Mouse (Mus musculus) mammary gland, adult 2 months (tissue): Measurements from ENCODE around the gene Notch4. TPM values are rescaled to one million over a fixed set of nuclear protein-coding genes. Genes with fewer than 3 reads are reported as not detected.

Source experiments
- polyA plus RNA-seq: library from polyadenylated mRNA; depleted of rRNA; stranded (reverse); fragments of >200 nt; gene quantifications from 2 replicates; pipeline ENCODE4 v1.2.3, GENCODE M21; 2012; ENCODE audit warnings: low replicate concordance; rRNA removed

Gene Notch4
- 24.6 and 49.4 TPM in 2 replicates for polyA plus RNA-seq

DNA sequence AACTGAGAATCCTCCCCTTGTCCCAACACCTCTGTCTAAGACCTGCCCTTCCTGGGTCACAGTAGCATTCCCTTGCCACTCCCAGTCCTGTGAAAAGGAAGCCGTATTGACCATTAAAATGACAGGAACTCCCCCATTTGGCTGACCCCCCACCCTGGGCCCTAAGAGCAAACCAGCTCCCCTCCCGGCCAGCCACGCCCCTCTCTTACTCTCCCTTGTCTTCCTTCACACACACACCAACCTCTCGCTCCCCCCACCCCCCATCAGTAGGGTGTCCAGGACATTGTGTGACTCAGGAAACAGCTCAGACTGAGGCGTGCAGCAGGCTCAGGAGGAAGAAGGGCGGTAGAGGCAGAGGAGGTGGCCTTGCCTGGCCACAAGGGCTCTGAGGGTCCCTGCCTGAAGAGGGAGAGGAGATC is at the start of gene Notch4:
TSS of gene Notch4 (plus strand) at position 266 of the 419 bp plus-strand sequence.

DNA sequence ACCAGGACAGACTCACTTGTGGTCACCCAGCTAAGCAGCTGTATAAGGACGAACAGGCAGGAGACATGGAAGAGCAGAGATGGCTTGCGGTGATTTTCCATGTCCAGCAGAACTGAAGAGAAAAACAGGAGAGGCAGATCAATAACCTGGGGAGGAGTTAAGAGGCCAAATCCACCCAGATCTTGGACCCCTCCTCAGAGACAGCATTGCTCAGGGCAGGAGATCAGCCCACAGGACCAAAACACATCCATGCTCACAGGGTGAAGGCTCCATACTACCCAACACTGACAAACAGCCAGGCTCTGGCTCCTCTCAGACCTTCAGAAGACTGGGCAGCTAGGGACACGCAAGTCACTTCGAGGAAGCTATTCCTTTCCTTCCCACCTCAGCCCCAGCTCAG is 46.8 kb upstream of the Notch4 start, which contains the start of gene Btnl6:
TSS of gene Btnl6 (minus strand) at position 101 of the 400 bp plus-strand sequence.

DNA sequence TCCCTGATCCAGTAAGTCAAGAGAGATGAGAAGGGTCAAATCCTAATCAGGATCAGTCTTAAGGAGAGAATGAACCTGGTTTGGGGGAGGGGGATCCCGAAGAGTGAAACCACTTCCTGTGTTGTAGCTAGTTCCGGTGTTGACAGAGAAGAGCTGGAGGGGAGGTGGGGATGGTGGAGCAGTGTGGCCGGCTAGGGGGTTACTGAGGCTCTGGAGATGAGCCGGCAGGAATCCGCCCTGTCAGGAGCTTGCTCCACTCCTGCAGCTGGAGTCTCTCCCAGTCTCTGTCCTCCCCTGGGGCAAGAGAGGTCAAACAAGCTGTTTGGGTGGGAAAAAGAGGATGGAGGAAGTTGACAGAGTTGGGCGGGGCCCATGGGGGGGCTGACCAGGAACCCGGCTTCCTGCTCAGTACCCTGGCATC is 25.6 kb downstream of the Notch4 start, which contains the start of gene Gpsm3:
TSS of gene Gpsm3 (plus strand) at position 126 of the 421 bp plus-strand sequence.

GRCm38 (mm10) chr17:34591029-34591993 is 27.2 kb downstream of the Notch4 start, which contains the start of gene Pbx2:
Gene Pbx2, plus strand, starts transcription at chr17:34591266.

GRCm38 (mm10) chr17:34597566-34598095 is 33.6 kb downstream of the Notch4 start, which contains the start of gene Ager:
Gene Ager, plus strand, starts transcription at chr17:34597862.

DNA sequence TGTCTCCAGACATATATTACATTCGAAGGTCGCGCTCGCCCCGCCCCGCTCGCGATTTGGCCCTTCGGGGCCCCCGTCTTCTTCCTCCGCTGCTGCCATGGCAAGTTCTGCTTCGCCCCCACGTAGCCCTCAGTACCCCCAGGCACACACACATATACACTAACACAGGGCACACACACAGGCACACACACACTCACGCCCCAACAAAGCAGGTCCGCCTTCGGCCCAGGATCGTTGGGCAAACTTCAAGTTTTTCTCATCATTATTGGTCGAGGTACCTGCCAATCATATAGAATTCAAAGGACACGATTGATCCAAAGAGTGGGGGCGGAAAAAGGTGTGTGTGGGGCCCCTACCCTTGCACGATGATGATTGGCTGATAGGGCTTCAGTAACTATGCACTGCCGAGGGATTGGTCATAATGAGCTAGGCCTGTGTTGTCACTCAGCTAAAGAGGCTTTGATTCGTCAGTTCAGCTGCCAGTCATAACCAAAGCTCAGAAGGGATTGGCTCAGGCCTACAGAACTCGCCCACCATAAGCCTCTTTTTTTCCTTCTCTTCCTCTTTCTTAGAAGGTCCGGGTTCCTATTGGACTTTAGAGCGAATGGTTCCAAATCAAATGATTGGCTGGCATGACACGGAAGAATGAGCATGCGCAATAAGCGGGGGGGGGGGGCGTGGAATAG is 39.5 kb downstream of the Notch4 start, which contains the start of gene Rnf5:
TSS of gene Rnf5 (minus strand) at position 316 of the 686 bp plus-strand sequence.

GRCm38 (mm10) chr17:34604061-34604508 is 40.0 kb downstream of the Notch4 start, which contains the start of gene Agpat1:
Gene Agpat1, plus strand, starts transcription at chr17:34604262.

DNA sequence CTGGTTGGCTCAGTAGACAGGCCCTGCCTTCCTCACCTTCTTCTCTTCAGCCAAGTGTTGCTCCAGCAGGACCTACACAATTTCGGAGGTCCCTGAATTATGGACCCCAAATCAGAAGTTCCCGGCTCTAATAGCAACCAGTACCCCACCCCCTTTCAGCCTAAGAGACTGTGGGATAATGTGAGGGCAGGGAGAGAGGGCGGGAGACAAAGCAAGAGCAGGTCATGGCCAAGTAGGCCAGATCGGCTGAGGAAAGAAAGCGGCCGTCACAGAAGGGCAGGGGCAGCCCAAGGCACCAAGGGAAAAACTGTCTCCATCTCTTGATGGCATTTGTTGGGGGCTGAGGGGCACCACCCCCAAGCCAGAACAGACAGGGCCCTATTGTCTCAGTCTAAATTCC is 51.8 kb downstream of the Notch4 start, which contains the start of gene Egfl8:
TSS of gene Egfl8 (minus strand) at position 101 of the 400 bp plus-strand sequence.

GRCm38 (mm10) chr17:34627943-34628643 is 64.0 kb downstream of the Notch4 start, which contains the start of gene Ppt2:
Gene Ppt2, minus strand, starts transcription at chr17:34628510.

DNA sequence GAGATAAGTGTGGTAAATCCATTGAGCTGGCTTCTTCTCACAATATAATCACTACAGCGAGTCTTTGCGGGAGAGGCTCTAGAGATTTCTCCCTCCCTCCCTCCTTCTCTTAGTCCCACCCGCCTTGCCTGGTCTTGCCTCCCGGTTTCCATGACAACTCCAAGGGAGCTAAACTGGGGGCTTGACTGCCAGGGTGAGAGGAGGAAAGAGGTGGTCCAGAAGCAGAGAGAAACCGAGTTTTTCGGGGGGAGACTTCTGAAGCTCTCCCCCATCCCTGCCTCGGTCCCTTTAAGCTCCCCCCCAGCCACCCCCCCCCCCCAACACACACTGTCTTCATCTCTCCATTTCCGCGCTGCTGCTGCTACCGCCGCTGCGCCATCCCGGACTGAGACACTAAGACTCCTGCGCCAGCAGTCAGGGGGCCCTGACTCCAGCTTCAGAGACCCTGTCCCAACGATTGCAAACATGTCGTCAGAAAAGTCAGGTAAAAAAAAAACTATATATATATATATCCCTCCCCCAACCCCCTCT is 65.2 kb downstream of the Notch4 start, which contains the start of gene Prrt1:
TSS of gene Prrt1 (plus strand) at position 313 of the 531 bp plus-strand sequence.

Other genes with a start within 250 kb of the Notch4 start
- gene H2-Eb2, start 238.6 kb upstream of the Notch4 start, polyA plus RNA-seq: 4.9 and 5.3 TPM in 2 replicates
- gene Btnl2, start 209.4 kb upstream of the Notch4 start, polyA plus RNA-seq: 1.8 and 3.7 TPM in 2 replicates
- 0.20 TPM in 2 replicates for gene Btnl1, start 187.1 kb upstream of the Notch4 start, polyA plus RNA-seq
- gene BC051142, start 165.4 kb upstream of the Notch4 start, polyA plus RNA-seq: 0.99 and 1.6 TPM in 2 replicates
- not detected in 2 replicates for gene Btnl4, start 87.0 kb upstream of the Notch4 start, polyA plus RNA-seq
- gene Btnl6, start 46.9 kb upstream of the Notch4 start, polyA plus RNA-seq: not detected in 2 replicates
- 36.4 and 82.7 TPM in 2 replicates for gene Gpsm3, start 25.5 kb downstream of the Notch4 start, polyA plus RNA-seq
- 51.4 and 73.4 TPM in 2 replicates for gene Pbx2, start 27.0 kb downstream of the Notch4 start, polyA plus RNA-seq
- gene Ager, start 33.6 kb downstream of the Notch4 start, polyA plus RNA-seq: 3.5 and 7.0 TPM in 2 replicates
- 70.5 and 113 TPM in 2 replicates for gene Rnf5, start 39.4 kb downstream of the Notch4 start, polyA plus RNA-seq
- 298 and 323 TPM in 2 replicates for gene Agpat1, start 40.0 kb downstream of the Notch4 start, polyA plus RNA-seq
- gene Egfl8, start 51.7 kb downstream of the Notch4 start, polyA plus RNA-seq: 5.0 and 5.6 TPM in 2 replicates
- 45.7 and 50.6 TPM in 2 replicates for gene Ppt2, start 64.2 kb downstream of the Notch4 start, polyA plus RNA-seq
- gene Prrt1, start 65.3 kb downstream of the Notch4 start, polyA plus RNA-seq: 16.4 and 33.2 TPM in 2 replicates
- 4.5 and 7.3 TPM in 2 replicates for gene Fkbpl, start 80.5 kb downstream of the Notch4 start, polyA plus RNA-seq
- 70.2 and 126 TPM in 2 replicates for gene Atf6b, start 82.9 kb downstream of the Notch4 start, polyA plus RNA-seq
- 74.4 and 107 TPM in 2 replicates for gene Tnxb, start 106.3 kb downstream of the Notch4 start, polyA plus RNA-seq
- gene C4b, start 179.6 kb downstream of the Notch4 start, polyA plus RNA-seq: 184 and 192 TPM in 2 replicates
- gene Cyp21a1, start 240.3 kb downstream of the Notch4 start, polyA plus RNA-seq: 0.11 and 0.60 TPM in 2 replicates